Mouse (Mus musculus) gastrocnemius, postnatal 4 days (tissue): ENCODE data around the gene Acad12. TPM values are rescaled to one million over a fixed set of nuclear protein-coding genes. Genes with fewer than 3 reads are reported as not detected.
"Not testable (repeated sequence)": the region's sequence is repeated elsewhere in the genome, so short reads cannot be mapped to it uniquely, and the experiment has no call there.

Experiments
- DNase-seq, 2 experiments: peaks; one replicate each; pipeline ENCODE4 v3.0.0; 2021 to 2022; ENCODE audit warnings: low spot score in 2 of 2, mixed read lengths in 2 of 2
- total RNA-seq, 2 experiments: library from RNA; stranded (reverse); gene quantifications; 2 replicates each; pipeline ENCODE4 v1.2.3; 2021

Gene Acad12
- total RNA-seq, 2 experiments from 2014 or later, result 10.6 to 11.5 TPM

DNA sequence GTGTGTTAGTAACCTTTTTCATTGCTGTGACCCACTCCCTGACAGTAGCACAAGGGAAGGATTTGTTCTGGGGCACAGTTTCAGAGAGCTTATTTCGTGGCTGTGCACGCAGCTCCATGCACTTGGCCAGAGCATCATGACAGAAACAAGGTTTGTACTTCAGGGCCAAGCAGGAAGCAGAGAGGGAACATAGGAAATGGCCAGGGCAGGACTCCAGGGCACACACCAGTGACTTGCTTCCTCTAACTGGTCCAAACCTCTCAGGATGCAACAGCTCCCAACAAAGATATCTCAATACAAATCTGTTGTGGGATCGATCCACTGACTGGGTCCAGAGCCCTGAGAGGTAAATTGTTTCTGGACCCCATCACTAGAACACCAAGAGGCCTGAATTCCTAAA lies 3.8 kb downstream of the Acad12 start:
- not testable (repeated sequence) for DNase-seq

DNA sequence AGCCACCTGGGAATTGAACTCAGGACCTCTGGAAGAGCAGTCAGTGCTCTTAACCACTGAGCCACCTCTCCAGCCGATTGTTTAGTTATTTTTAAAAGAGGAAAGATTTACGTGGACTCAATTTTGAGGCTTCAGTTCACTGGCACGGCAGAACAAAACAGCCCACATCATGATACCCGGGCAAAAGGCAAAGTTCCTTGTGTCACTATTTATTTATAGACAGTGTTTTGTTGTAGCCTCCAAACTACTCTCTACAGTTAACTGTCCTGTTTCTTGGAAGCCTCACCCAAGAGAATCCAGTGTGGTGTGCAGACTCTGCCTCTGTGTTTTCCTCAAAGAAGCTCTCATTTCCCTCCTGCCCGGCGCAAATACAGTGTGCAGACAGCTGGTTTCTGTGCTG lies 6.7 kb downstream of the Acad12 start:
- no peak for DNase-seq

DNA sequence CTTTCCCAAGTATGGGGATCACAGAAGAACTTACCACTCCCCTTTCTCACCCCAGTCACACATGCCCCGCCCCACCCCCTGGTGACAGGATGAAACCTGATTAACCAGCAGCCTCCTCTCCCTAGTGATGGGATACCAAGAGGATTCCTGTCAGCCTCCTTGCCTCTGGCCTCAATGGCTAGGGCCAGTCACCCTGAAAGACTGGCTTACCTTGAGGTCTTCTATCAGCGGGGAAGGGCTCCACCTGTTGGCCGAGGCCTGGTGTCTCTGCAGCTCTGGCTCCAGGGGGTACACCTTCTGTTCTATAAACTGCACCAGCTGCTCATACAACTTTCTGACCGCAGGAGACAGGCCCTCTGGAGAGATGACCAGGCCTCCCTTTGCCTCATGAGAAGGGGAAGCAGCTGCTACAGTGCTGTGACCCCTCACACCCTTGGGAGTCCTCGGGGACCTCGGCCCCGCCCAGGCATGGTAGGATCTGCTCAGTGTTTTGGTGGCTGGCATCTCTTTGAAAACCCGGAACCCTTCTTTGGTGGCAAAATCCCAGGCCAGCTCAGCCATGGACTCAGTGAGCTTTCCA lies 9.1 kb downstream of the Acad12 start:
- not testable (repeated sequence) for DNase-seq

DNA sequence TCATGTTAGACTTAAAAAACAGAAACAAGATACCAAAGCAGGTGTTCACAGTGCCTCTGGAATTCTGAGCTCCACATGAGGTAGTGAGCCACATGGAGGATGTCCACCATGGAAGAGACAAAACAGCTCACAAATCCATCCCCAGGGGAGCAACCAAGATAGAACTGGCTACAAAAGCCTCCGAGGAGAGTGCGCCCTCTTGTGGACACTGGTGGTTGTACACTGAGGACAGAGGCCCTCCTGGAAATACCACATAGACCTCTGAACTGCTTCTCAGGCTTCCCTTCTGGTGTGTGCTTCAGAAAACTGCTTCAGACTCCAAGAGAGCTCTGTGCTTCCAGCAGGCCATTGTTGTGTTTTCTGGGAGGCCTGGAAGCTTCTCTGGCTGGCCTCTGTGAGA lies 12.6 kb downstream of the Acad12 start:
- peak; percentile 63 to 81 for DNase-seq

DNA sequence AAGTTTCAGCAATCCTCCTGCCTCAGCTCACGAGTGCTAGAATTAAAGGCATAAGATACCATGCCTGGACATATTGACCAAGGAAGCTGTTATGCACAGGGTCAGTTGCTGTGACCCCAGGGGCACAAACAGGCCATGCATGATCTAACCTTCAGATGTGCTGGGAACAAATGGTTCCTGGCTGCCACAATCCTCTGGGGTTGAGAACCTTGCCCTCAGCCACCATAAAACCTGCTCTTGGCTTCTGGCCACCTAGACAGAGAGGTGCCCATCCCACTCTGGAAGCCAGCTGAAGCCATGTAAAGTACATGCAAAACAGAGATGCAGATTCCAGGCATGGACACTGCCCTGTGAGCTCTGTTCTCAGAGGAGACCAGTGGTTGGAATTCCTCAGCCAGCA lies 14.9 kb downstream of the Acad12 start:
- DNase-seq, result not testable (repeated sequence)

DNA sequence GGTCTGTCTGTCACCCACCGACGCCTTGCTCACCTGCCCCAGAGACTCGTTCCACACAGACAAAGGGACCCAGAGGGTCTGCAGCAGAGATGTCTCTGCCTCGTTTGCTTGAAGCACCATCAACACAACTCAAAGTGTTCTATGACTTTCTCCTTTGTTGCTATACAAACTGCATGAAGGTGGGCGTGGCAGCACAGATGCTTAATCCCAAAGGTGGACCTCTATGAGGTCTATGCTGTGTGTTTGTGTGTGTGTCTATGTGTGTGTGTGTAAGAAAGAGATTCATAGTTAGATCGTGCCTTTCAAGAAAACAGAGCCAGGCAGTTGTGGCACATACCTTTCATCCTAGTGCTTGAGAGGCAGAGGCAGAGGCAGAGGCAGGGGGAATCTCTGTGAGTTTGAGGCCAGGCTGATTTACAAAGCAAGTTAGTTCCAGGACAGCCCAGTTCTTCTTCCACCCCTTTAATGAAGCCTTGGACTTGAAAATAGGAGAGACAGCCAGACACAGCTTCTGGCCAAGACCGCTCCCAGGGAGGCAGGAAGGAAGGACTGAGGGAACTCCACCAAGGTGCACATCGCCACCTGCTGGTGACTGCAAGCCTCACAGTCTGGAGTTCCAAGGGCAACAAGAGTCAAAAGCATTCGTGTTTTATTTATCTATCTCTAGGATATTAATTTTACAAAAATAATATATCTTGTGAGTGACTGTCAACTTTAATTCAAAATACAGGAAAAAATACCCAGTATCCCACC lies 17.0 kb downstream of the Acad12 start:
- peak; percentile 87 to 92 for DNase-seq

DNA sequence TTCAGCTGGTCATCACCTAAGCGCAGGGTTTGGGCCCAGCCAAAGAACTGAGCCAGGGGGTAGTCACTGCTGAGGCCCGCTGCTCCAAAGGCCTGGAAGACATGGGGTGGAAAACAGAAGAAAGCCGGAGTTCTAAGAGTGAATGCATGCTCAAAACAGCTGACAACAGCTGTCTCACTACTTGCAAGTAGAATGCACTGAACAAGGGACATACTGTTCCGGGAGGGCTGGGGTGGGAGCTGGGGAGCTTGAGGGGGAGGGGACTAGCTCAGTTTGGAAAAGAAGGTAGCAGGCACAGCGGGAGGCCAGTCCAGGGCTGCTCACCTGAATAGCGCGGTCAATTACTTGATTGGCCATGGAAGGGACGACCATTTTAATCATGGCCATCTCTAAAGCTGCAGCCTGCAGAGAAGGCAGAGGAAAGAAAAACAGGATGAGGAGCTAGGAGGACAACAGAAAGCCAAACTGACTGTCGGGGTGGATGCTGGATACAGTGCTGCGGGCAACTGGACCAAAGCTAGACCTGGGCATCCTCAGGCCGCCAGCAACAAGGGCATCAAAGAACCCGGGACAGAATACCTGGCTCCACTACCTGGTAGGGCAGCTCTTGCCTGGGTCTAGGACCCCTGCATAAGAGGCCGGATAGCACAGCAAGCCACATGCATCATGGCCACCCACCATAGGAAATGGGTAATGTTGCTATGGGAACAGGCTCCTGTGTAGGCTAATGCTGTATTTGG lies 19.7 kb downstream of the Acad12 start:
- DNase-seq, result no peak

DNA sequence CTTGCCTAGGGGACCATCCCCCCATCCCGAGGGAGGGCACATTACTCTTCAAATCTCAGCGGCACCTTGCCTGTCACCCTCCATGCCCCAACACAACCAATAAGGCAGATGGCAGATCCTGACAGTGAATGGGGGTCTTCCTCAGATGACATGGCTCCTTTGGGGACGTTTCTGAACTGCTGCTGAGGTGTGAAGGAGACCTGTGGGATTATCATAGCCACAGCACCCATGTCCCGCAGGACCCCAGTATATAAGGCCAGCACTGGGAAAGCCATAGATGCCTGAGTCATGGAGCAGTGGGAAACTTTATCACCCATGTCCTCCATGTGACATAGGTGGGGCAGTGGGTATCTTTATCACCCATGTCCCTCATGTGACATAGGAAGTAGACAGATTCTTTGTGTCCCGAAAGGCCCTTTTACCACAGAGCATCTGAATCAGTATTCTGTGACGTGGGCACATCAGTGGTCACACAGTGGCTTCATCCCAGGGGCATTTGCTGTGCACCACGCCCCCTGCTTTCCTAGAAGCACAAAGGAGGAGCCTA lies 20.7 kb downstream of the Acad12 start:
- no peak for DNase-seq

DNA sequence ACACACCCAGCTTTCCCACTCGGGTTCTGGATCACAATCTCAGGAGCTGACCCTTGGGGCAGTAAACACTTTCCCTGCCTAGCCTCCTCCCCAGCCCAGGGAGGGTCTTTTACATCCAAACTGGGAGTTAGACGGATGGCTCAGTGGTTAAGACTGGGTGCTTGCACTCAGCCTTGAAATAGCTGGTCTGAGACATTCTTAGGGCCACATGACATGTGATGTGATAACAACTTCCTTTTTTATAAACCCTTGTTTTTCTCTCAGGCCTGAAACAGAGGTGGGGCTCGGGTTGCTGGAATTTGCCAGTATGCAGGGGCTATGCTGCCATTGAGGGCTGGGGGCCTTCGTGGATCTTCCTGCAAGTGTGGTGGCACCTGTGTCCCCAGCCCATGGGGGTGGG lies 21.4 kb downstream of the Acad12 start:
- no peak for DNase-seq

DNA sequence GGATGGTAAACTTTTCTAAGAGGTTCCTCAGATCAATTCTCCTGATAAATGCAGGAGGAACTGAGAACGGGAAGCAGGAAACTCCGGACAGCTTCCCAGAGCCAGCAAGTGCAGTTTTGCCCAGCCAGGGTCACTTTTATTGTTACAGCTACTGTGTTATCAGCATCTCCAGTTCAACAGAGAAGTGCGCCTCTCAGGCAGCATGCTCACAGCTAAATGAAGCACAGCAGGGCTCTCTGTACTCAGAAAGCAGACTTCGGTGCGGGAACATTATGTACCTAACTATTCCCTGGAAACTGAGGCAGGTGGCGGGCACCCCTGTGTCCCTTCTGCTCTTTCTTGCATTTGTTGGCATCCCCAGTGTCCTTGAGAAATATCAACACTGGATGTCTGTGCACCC lies 22.5 kb downstream of the Acad12 start:
- no peak for DNase-seq

DNA sequence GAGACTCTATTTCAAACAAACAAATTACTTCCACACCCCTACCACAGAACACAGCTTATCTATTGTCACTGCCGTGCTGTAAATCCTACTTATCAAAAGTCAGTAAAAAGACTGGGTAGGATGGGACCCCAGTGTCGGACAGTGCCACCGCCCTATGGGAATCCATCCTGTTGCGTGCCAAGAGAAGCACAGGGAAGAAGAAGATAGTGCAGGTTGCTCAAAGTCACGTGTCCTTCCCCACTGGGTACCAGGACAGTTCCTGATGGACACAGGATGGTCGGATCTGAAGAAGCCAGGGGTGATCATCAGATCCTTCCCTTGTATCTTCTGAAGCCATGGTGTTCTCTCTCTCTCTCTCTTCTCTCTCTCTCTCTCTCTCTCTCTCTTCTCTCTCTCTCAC lies 23.0 kb downstream of the Acad12 start:
- DNase-seq, result no peak

DNA sequence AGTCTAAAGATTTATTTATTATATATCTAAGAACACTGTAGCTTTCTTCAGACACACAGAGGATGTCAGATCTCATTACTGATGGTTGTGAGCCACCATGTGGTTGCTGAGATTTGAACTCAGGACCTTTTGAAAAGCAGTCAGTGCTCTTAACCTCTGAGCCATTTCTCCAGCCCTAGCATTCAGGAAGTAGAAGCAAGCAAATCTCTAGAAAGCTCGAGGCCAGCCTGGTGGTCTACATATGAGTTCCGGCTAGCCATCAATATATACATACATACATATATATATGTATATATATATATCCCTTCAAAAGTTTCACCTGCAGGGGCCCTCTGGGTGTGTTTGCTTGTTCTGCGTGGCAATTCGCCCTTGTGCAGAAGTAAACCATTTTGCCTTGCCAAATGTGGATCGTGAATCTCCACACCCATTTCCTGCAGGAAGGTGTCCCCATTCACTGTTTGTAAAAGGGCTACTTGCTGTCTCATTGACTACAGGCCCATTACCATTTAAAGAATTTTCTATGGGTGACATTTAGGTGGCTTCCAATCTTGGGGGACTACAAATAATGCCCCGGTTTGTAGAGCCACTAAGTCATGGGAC lies 23.9 kb downstream of the Acad12 start:
- DNase-seq, result no peak

DNA sequence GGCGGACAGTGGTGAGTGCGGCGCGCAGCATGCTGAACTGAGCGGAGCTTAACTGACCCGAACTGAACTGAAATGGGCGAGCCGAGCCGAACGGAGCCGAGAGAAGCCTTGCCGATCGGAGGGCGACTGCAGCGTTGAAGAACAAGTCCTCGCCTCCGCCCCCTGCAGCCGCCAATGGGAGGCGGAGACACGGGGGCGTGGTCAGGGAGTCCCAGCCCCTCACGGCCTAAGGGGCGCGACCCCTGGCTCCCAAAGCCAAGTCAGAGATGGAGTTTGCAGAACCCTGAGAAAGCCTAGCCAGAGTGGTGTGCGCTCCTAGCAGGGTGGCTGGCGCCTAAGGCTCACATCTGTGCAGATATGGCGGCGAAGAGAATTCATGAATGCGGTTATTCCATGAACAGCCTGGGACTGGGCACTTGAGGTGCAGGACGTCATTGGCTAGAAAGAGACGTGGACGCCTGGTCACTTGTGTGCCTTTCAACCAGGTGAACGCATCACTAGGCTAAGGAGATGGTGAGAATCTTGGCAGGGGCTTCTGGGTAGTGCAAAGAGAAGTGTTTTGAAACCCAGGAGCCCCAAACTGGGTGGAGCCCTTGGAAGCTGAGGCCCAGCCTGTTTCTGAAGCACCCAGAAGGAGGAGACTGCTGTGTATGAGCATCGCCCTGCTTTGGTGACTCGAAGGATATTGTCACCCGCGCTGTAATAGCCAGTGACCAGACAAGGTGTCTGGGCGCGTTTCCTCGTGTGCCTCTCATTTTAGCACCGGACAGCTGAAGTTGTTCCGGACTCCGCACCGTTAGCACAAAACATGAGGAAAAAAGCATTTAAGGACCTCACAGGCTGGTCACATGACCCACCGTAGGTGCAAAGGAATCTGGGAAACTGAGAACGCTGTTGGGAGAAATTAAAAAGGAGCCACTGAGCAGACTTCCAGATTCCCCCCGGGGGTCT lies 25.0 kb downstream of the Acad12 start, which contains the start of gene Aldh2:
TSS of gene Aldh2 (minus strand) at position 374 of the 951 bp plus-strand sequence.
- peak; percentile 79 to 90 for DNase-seq

DNA sequence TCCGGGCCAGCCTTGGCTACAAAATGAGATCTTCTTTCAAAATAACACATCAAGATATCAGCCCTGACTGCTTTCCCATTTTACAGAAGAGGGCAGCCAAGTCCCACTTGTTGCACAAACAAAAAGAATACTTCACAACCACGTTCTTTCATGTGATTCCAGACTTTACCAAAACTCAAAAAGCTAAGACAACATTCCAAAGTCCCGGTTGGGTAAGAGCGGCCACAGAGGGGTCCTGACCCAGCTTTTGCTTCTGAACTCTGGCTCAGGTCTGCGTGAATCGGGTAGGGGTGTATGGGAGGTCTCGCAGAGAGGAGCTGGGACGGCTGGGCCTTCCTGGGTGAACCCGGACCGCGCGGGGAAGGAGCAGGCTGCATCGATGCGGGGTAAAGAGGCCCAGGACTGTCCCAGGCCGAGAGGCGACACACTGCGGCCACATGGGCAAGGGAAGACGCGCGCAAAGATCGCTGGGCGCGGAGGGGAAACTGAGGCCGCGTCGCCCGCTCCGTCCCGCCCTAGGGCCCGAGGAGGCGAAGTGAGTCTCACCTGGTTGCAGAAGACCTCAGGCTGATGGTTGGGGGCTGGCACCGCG lies 25.8 kb downstream of the Acad12 start:
- peak in 1 of 2 experiments; percentile 45 for DNase-seq

DNA sequence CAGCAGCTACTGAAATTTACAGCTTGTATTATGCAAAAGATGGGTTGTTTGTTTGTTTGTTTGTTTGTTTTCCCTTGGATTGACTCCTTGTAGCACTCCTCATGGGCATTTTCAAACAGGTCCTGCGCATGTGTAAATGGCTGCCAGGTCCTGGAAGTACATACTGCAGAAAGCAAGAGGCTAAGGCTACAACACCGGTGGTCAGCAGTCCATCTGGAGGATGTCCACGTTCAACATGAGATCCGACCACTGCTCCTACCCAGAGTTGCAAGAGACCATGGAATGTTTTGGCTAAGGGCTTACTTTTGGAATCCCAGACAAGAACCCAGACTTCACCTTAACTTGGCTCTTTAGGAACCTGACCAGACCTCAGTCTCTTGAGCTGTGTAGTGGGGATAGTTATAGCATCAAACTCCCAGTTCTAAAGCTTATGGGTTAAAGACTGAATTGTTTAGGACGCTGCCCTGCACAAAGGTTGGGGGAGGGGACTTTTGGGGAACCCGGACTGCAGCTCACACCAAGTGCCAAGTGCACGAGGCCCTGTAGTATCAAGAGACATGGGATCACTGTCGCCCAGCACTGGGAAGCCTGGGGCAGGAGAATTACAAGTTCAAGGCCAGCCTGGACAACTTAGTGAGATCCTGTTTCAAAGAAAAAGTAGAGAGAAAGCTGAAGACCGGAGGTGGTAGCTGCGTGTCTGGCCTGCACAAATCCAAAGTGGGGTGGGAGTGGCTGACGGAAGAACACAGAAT lies 26.5 kb downstream of the Acad12 start:
- DNase-seq, result no peak

DNA sequence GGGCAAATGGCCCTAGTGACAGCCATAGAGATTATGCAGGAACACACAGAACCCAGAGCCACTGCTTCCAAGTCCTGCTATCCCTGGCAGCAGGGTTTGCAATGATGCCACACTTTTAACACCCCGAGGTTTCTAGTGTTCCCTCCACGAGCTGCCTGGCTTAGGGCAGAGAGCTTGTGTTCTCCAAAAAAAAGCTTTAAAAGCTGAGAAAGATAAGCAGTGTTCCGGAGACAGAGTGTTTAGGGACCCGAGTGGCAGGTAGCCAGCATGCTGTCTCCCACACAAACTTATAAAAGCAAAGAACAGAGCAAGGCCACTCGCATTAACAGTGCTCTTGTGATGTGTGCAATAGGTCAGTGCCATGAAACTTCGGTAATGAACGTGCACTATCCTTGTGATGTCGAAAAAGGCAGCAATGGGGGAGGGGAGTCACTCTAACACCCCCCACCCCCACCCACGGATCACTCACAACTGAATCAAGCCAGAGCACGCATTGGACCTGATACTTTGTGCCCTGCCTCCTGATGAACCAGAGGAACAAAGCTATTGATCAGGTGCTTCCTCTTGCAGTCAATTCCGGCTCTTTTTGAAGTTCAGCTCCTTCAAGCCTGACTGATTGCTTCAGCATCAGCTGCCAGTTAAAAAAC lies 27.2 kb downstream of the Acad12 start:
- DNase-seq, result no peak

DNA sequence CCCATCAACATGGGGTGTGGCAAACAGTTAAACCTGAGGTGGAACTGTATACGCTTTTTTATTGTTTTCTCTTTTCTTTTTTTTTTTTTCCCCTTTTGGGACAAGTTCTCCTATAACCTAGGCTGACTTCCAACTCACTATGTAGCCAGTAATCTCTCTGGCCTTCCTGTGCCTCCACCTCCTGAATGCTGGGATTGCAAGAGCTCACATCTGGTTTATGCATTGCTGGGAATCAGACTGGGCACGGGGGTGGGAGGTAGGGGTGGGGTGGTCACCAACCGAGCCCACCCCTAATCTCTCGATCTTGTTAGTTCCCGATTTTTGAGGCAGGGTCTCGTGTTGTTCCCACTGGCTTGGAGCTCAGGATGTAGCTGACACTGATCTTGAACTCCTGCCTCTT lies 28.8 kb downstream of the Acad12 start:
- DNase-seq, result no peak

DNA sequence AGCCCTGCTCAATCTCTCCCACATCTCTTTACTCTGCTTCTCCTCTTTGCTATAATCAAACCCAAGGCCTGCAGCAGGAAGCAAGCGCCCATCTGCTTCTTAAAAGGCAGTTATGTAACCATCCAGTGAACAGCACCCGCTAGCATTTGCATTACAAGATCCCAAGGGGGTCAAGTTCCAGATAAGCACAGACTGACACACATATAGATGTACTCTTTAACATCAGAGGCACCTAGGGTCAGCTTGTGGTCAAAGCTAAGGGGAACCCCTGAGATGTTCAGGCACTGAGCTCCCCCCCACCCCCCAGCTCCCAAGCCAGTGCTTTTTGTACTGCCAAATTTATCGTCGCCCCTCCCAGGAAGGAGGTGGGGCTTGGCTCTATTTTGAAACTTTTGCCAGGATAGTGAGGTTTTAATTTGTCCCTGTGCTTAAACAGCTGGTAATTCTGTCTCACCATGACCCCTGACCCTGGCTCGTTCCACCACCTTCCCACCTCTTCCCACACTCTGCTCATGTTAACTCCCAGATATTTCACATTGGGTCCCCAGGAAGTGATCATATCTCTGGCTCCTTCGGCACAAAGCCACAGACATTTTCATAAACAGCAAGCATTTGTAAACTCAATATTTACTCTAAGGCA lies 32.2 kb downstream of the Acad12 start:
- DNase-seq, result no peak
